ENCODE assay signal across 14 mouse cellular contexts in the genomic region with DNA sequence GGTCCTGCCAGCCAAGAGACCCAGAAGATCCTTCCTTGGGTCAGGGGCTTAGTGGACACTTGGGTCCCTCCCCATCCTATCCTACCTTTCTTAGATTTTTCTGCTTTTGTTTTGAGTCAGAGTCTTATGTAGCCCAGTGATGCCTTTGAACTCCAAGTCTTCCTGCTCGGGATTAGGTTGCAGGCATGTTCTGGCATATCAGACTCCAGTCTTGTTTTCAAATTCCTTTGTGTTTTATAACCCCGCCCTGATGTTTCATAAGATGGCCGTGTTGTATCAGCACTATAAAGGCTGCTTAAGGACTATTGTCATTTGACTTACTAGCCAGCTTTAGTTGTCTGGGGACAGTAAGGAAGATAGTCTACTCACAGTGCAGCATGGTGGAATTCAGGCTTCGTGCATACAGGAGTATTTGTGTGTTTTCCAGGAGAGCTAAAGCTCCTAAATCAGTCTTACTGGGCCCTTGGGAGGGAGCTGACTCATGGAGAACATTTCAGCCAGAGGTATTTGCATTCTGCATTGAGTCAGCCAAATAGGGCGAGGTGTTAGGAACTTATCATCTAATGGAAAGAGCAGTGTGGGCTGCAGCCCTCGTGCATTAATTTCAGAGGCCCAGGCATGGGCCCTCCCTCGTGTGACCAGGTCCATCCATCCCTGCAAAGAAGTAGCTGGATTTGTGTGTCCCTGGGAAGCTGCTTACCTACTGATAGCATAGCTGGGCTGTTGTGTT. TPM values are rescaled to one million over a fixed set of nuclear protein-coding genes. Genes with fewer than 3 reads are reported as not detected.
DNase-seq lines count a peak whose midpoint lies in the region; ATAC-seq and TF ChIP-seq lines count a peak whose summit lies in the region.
"Had no signal": no experiment of that assay in that cellular context is flagged by ENCODE, and none has a peak within 500 bp of the region (broad histone marks: within the 10 kb centered on the region; RNA-seq: fewer than 3 reads in every experiment).

No protein-coding gene starts in this region.

- H3K27me3 ChIP-seq in kidney, postnatal 0 days (ENCODE audit: insufficient read depth, low read length), result no peaks in the 10 kb centered on the region
- no peaks in the 10 kb centered on the region for H3K27me3 ChIP-seq in limb, embryonic 13.5 days
- H3K27me3 ChIP-seq: heart, embryonic 13.5 days had no signal

- WGBS in kidney, postnatal 0 days, result 74% methylated on average over 7 of the region's 7 CpGs
- WGBS in limb, embryonic 13.5 days, result 74% methylated on average over 7 of the region's 7 CpGs

- peaks cover 36% of the 10 kb centered on the region for H3K36me3 ChIP-seq in kidney, postnatal 0 days (ENCODE audit: insufficient read depth, low read length)
- H3K36me3 ChIP-seq in limb, embryonic 13.5 days, result peaks cover 88% of the 10 kb centered on the region

- no peaks in the 10 kb centered on the region for H3K9me3 ChIP-seq in kidney, postnatal 0 days (replicated peaks; ENCODE audit: low read length)
- peaks cover 3% of the 10 kb centered on the region; the same call in 1 of the 2 replicates for H3K9me3 ChIP-seq in limb, embryonic 13.5 days
- H3K9me3 ChIP-seq: heart, embryonic 13.5 days had no signal

- no peak for ATAC-seq in kidney, postnatal 0 days (replicated peaks; ENCODE audit: low FRiP score, low read depth)
- ATAC-seq in limb, embryonic 13.5 days (ENCODE audit: low FRiP score, low read depth), result peak; percentile 36; the same call in 1 of the 2 replicates
- ATAC-seq: hindbrain, postnatal 0 days had no signal

- peak; percentile 53 for DNase-seq in adrenal gland, adult 2 months
- no peak for DNase-seq in adrenal gland, postnatal 14 days
- DNase-seq in kidney, postnatal 0 days (ENCODE audit: low spot score), result peak; percentile 23
- no peak for DNase-seq in kidney, adult 18-20 months
- DNase-seq in MN1 (ENCODE audit: low spot score), result peak; percentile 16
- DNase-seq in thymus, postnatal 4 days, result no peak
- no peak for DNase-seq in embryo, embryonic 10 days (ENCODE audit: low spot score)
- DNase-seq: kidney, postnatal 36 days had no signal

- H3K4me1 ChIP-seq in kidney, postnatal 0 days (replicated peaks; ENCODE audit: insufficient read depth, low read length), result no peaks in the 10 kb centered on the region
- peaks cover 15% of the 10 kb centered on the region for H3K4me1 ChIP-seq in limb, embryonic 13.5 days

- no peak for TF ChIP-seq CTCF in kidney, postnatal 0 days (IDR thresholded peaks at IDR 0.05; ENCODE audit: low read depth)

- no peak overlapping the region for H3K27ac ChIP-seq in kidney, postnatal 0 days
- no peak overlapping the region; the same call in 1 of the 2 replicates for H3K27ac ChIP-seq in limb, embryonic 13.5 days
- H3K27ac ChIP-seq: heart, embryonic 13.5 days; hindbrain, postnatal 0 days had no signal

- H3K4me3 ChIP-seq in kidney, postnatal 0 days (replicated peaks; ENCODE audit: low read depth, low read length), result no peak overlapping the region
- H3K4me3 ChIP-seq in limb, embryonic 13.5 days, result no peak overlapping the region
- H3K4me3 ChIP-seq: heart, embryonic 13.5 days had no signal

- no peak overlapping the region for H3K9ac ChIP-seq in kidney, postnatal 0 days (ENCODE audit: low read depth, low read length)
- H3K9ac ChIP-seq in limb, embryonic 13.5 days, result 0 out of 2 replicates have a peak overlapping the region, but pooled peaks have one; percentile 2
- H3K9ac ChIP-seq: heart, embryonic 13.5 days had no signal

- no peak overlapping the region for H3K4me2 ChIP-seq in kidney, postnatal 0 days (ENCODE audit: low read length)
- H3K4me2 ChIP-seq in limb, embryonic 13.5 days (replicated peaks), result no peak overlapping the region
- H3K4me2 ChIP-seq: heart, embryonic 13.5 days; midbrain, embryonic 11.5 days had no signal

RNA-seq across cellular contexts. Expression of a gene that starts 13.6 kb away (rescaled TPM):
- 10 to 100 TPM; 27.6 to 47.5 TPM for total RNA-seq in adrenal gland, adult 2 months (2021)
- 34.0 and 58.3 TPM in 2 replicates for polyA plus RNA-seq in adrenal gland, adult 2 months (2012; rRNA removed)
- total RNA-seq in adrenal gland, postnatal 14 days (2021), result 41.7 and 44.4 TPM in 2 replicates
- polyA plus RNA-seq in kidney, postnatal 0 days (2015; fragmentation: Nextera tagmentation; extraction: Ambion mirVana), result 0.69 and 1.6 TPM in 2 replicates
- 0.24 and 0.32 TPM in 2 replicates for polyA plus RNA-seq in limb, embryonic 13.5 days (2015; fragmentation: Nextera tagmentation; extraction: Ambion mirVana)
- total RNA-seq: ES-E14 had no signal
- polyA plus RNA-seq: forebrain, embryonic 11.5 days; midbrain, embryonic 11.5 days had no signal

RNA-seq across cellular contexts. Expression of a gene that starts 24.1 kb away (rescaled TPM):
- total RNA-seq in adrenal gland, adult 2 months (2021), result 10 to 100 TPM; 29.6 to 39.3 TPM
- polyA plus RNA-seq in adrenal gland, adult 2 months (2012; rRNA removed), result 7.5 and 7.6 TPM in 2 replicates
- total RNA-seq in adrenal gland, postnatal 14 days (2021), result 40.9 and 44.2 TPM in 2 replicates
- 90.9 and 91.1 TPM in 2 replicates for polyA plus RNA-seq in kidney, postnatal 0 days (2015; fragmentation: Nextera tagmentation; extraction: Ambion mirVana)
- polyA plus RNA-seq in limb, embryonic 13.5 days (2015; fragmentation: Nextera tagmentation; extraction: Ambion mirVana), result 97.0 and 99.0 TPM in 2 replicates

RNA-seq across cellular contexts. Expression of a gene that starts 24.1 kb away (rescaled TPM):
- 10 to 100 TPM; 62.8 to 83.5 TPM for total RNA-seq in adrenal gland, adult 2 months (2021)
- 221 and 236 TPM in 2 replicates for polyA plus RNA-seq in adrenal gland, adult 2 months (2012; rRNA removed)
- 59.7 and 62.8 TPM in 2 replicates for total RNA-seq in adrenal gland, postnatal 14 days (2021)
- 57.9 and 58.7 TPM in 2 replicates for polyA plus RNA-seq in kidney, postnatal 0 days (2015; fragmentation: Nextera tagmentation; extraction: Ambion mirVana)
- polyA plus RNA-seq in limb, embryonic 13.5 days (2015; fragmentation: Nextera tagmentation; extraction: Ambion mirVana), result 68.5 and 70.2 TPM in 2 replicates

Comparison
In these comparisons a context has a peak if more than half of its experiments do, and no peak if none do; other contexts are left out.
1. DNase-seq: peak in adrenal gland, adult 2 months (single experiment), kidney, postnatal 0 days (single experiment) and MN1 (single experiment); none in adrenal gland, postnatal 14 days (single experiment), kidney, adult 18-20 months (single experiment), thymus, postnatal 4 days (single experiment) and embryo, embryonic 10 days (single experiment).
2. RNA of a gene that starts 13.6 kb away (polyA plus RNA-seq): 34.0 to 58.3 TPM in adrenal gland, adult 2 months; 0.69 to 1.6 TPM in kidney, postnatal 0 days and 0.24 to 0.32 TPM in limb, embryonic 13.5 days; every median in the first group is over 10 times any median in the second.
3. RNA of a gene that starts 24.1 kb away (polyA plus RNA-seq): 97.0 to 99.0 TPM in limb, embryonic 13.5 days and 90.9 to 91.1 TPM in kidney, postnatal 0 days; 7.5 to 7.6 TPM in adrenal gland, adult 2 months; every median in the first group is over 10 times any median in the second.